Mouse (Mus musculus) erythroblast, embryonic 14.5 days (primary cell): ENCODE measurements around the gene Serinc5.

ENCODE experiments used
- GATA1 ChIP-seq: IDR thresholded peaks from 2 replicates; pipeline ENCODE4 v1.6.1; 2012; ENCODE audit warnings: low read length, inconsistent platforms, mixed read lengths
- TAL1 ChIP-seq: IDR thresholded peaks from 3 replicates; pipeline ENCODE4 v1.6.1; 2012; ENCODE audit warnings: low read length, inconsistent platforms, mixed read lengths

GRCm38 (mm10) chr13:92699395-92699794, 88.5 kb downstream of the Serinc5 start:
- TF ChIP-seq TAL1 (no peak), GATA1 (no peak)
